Mouse (Mus musculus) left cerebral cortex, postnatal 25 days (tissue): Measurements from ENCODE around the gene Sptbn2. TPM values are rescaled to one million over a fixed set of nuclear protein-coding genes. Genes with fewer than 3 reads are reported as not detected.
"Not testable (repeated sequence)": the region's sequence is repeated elsewhere in the genome, so short reads cannot be mapped to it uniquely, and the experiment has no call there.

Experiments
- DNase-seq, 2 experiments: peaks; one replicate each; pipeline ENCODE4 v3.0.0; 2022; ENCODE audit warnings: low spot score in 2 of 2, mixed read lengths in 1 of 2
- intact Hi-C: fragments of 180-260 bp; cut with DNase I; formaldehyde crosslinking; loops from one replicate; pipeline ENCODE4 v1.15.1; 2025
- total RNA-seq, 2 experiments: library from RNA; stranded (reverse); gene quantifications; 2 replicates each; pipeline ENCODE4 v1.2.3; 2021

Sptbn2 gene
- total RNA-seq, 2 experiments from 2014 or later, result 659 to 669 TPM

DNA sequence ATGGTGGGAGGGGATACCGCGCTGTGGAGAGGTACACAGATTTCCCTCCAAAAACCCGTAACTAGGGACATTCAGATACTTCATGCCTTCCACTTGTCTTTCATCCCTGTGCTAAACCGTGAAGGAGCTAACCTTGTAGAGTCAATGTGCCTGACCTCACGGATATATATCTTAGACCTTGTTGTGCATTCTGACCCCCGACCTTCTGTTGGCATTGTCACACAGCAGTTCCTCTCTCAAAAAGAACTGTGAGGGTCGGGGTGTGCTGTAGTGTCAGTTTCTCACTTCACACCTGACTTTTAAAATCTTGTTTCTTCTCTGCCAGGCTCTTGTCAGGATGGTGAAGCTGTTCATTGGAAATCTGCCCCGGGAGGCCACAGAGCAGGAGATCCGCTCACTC lies 46.0 kb downstream of the Sptbn2 start:
- intact Hi-C loops, result loop anchor here (1.0 to 2.0 kb wide), 3 partner anchors 54 to 149 kb away; partner anchors contain the start of genes Bbs1, Gm21992 and Rbm14
- no peak for DNase-seq

GRCm38 (mm10) chr19:4760544-4760943 lies 49.6 kb downstream of the Sptbn2 start:
- intact Hi-C loops, DNase-seq: not testable (repeated sequence)

GRCm38 (mm10) chr19:4762876-4763275 lies 51.9 kb downstream of the Sptbn2 start:
- DNase-seq, result no peak
- intact Hi-C loops, result no loop called here

- intact Hi-C loops, result no loop called here
- no peak for DNase-seq
These were observed 56.7 kb downstream of the Sptbn2 start for GRCm38 (mm10) chr19:4767507-4768148.

DNA sequence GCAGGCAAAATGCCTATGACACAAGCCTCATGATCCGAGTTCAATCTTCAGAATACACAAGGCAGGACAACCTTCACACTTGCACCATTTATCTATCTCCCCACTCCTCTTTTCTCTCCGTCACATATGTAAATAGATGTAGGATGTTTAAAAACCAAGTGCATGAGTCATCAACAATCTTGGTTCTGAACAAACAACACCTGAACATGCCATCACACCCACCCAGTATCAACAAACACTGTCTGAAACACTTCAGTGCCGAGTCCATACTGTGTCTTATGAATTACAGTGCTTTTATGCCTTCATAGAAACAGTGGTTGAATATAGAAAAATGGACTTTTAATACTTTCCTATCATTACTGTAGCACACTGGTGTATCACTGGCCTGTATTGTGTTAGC lies 61.8 kb downstream of the Sptbn2 start:
- DNase-seq, result no peak
- intact Hi-C loops, result no loop called here

DNA sequence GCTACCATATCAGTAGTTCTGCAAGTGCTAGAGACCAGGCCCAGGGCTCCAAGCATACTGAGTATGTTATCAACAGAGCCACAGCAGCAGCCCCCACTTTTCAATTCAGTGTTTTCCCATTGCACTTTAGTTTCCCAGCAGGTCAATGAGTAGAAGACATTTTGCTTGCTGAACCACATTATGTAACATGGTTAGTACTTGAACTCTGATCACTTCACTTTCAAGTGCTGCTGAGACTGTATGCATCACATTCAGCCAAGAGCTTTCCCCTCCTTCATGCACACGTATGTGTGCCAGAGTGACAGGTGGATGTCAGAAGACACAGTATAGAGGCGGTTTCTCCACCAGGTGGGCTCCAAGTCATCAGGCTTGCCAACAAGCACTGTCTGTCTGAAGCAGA lies 71.9 kb downstream of the Sptbn2 start:
- intact Hi-C loops, result no loop called here

DNA sequence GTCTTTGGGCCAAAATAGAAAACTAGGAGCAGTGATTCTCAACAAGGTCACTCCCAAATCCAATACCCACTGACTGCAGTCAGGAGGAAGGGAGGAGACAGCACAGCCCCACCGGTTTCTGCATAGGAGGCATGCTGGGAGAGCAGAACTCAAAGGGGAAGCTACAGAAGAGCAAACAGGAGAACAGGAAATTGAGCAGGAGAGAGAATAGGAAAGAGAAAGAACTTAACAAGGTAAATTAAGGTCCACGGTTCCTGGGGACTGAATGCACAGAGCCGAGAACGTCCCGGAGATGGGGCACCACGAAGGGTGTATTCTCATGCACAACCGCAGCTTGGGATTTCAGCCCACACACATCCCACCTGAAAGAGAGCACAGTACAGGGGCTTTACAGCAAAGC lies 74.2 kb downstream of the Sptbn2 start:
- intact Hi-C loops, result no loop called here
- DNase-seq, result no peak

More for the DNA sequence above, 71.9 kb downstream of the Sptbn2 start:
- DNase-seq, result no peak

- intact Hi-C loops, result no loop called here
- no peak for DNase-seq
These were observed 75.3 kb downstream of the Sptbn2 start for GRCm38 (mm10) chr19:4786313-4786712.

DNA sequence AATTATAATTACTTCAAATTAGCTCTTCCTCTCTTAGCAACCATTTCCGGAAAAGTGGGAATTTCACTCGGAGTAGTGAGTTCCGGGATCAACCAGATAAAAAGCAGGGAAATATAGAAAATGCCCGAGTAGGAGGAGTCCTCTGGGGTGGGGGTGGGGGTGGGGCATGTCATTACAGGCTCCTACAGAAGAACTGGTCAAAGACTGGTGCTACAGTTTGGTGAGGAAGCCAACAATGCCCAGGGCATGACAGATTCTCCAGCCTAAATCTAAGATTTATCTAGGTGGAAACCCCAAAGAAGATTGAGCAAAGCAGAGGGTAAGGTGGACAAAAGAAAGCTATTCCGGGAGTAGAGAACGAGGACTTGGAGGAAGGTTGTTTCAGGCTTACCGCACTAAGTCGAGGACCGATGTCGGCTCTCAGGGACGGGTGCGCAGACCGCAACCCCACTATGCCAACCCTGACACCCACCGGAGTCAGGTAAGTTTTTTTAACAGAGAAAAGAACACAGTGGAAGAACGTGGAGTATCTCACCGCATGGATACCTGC lies 82.4 kb downstream of the Sptbn2 start:
- intact Hi-C loops, result no loop called here
- DNase-seq, result no peak

DNA sequence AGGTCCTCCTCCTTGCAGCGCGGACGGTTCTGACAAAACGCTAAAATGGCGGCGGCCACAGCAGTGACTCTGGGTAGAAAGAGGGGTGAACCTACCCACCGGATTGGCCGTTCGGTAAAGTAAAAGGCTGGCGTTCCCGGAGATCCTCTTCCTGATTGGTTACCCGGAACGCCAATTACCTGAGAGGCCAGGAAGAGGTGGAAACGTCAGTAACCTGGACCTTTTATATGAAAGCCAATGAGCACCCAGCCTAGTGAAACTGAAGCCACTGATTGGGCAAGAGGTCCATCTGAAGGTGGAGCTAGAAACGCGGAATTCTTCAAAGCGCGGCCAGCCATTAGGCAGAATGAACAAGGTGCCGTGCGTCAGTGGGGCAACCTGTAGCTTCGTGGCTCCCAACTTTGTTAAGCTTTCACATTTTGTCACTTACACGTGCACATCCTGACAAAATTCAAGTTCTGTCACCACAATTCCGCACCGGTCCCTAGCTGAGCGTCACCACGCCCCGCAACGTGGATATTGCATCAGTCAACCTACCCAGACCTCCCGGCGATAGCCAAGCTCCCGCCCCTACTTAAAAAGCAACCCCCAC lies 83.0 kb downstream of the Sptbn2 start, which contains the start of gene Rbm4:
TSS of gene Rbm4 (minus strand) at position 71 of the 592 bp plus-strand sequence.
- DNase-seq, result peak; percentile 98 to 100
- intact Hi-C loops, result no loop called here

GRCm38 (mm10) chr19:4795929-4796328 lies 85.0 kb downstream of the Sptbn2 start:
- intact Hi-C loops, result no loop called here
- no peak for DNase-seq

DNA sequence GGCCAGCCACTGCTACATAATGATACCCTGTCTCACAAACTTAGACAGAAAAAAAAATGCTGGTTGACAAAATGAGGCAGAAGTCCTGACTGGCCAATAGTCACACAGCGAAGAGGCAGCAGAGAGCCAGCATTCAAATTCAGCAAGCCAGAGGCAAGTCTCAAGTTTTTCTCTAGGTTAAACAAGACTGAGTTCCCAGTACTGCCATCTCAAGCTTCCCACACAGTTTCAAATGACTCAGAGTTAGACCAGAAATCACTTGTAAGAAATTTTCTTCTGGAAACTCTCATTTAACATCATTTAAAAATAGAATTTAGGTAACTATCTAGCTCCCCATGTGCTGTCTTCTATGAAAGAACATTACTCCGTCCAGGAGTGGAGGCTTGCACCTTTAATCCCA lies 86.9 kb downstream of the Sptbn2 start:
- intact Hi-C loops, result no loop called here
- DNase-seq, result peak in 1 of 2 experiments; percentile 75

DNA sequence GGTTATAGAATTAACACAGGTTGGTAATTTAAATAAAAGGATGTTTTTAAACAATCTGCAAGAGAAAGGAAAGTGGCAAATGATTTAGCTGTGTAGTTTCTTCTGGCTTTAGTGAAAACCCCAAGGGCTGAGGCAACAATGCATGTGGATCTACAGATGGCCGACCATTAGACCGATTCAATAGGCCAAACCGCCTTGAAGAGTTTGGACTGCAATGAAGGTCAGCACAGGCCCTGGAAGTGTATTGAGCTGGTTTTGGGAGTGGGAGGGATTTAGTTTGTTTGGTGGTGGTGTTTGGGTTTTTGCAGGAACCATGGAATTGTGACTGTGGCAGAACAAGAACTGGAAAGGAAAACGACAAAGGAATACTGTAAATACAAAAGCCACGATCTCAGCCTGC lies 88.1 kb downstream of the Sptbn2 start:
- intact Hi-C loops, result no loop called here
- DNase-seq, result no peak

Other genes starting within 250 kb of the Sptbn2 start
- gene Syt12, start 233.7 kb upstream of the Sptbn2 start, total RNA-seq, result 10 to 100 TPM; 38.2 to 43.4 TPM
- gene 2010003K11Rik, start 212.6 kb upstream of the Sptbn2 start, total RNA-seq, result not detected
- gene Pcx, start 200.7 kb upstream of the Sptbn2 start, total RNA-seq, result 10 to 100 TPM; 56.9 to 66.3 TPM
- 10 to 100 TPM; 47.2 to 47.3 TPM for gene Lrfn4, start 95.5 kb upstream of the Sptbn2 start, total RNA-seq
- 10 to 100 TPM; 25.1 to 26.1 TPM for gene Rce1, start 85.5 kb upstream of the Sptbn2 start, total RNA-seq
- 1 to 10 TPM; 1.1 to 1.3 TPM for gene Gm960, start 12.5 kb upstream of the Sptbn2 start, total RNA-seq
- gene Rbm4b, start 45.3 kb downstream of the Sptbn2 start, total RNA-seq, result 10 to 100 TPM; 16.5 to 18.9 TPM
- gene Rbm4, start 82.7 kb downstream of the Sptbn2 start, total RNA-seq, result 10 to 100 TPM; 74.8 to 76.3 TPM
- 10 to 100 TPM; 21.8 to 21.9 TPM for gene Gm21992, start 100.4 kb downstream of the Sptbn2 start, total RNA-seq
- gene Rbm14, start 100.5 kb downstream of the Sptbn2 start, total RNA-seq, result 10 to 100 TPM; 49.9 to 59.8 TPM
- 10 to 100 TPM; 32.0 to 32.8 TPM for gene Ccs, start 128.2 kb downstream of the Sptbn2 start, total RNA-seq
- gene Ccdc87, start 128.2 kb downstream of the Sptbn2 start, total RNA-seq, result 1 to 10 TPM; 1.8 to 2.4 TPM
- 100 to 1,000 TPM; 106 to 113 TPM for gene Ctsf, start 144.0 kb downstream of the Sptbn2 start, total RNA-seq
- 1 to 10 TPM; 1.1 to 1.9 TPM for gene Actn3, start 166.7 kb downstream of the Sptbn2 start, total RNA-seq
- 10 to 100 TPM; 25.0 to 25.9 TPM for gene Zdhhc24, start 167.5 kb downstream of the Sptbn2 start, total RNA-seq
- gene Bbs1, start 195.5 kb downstream of the Sptbn2 start, total RNA-seq, result 10 to 100 TPM; 41.5 to 44.1 TPM
- 10 to 100 TPM; 43.6 to 44.4 TPM for gene Dpp3, start 217.1 kb downstream of the Sptbn2 start, total RNA-seq
- gene Peli3, start 232.0 kb downstream of the Sptbn2 start, total RNA-seq, result 10 to 100 TPM; 19.6 to 26.1 TPM